Mouse (Mus musculus) liver (tissue): ENCODE data around the gene Zranb3.
"Not testable (repeated sequence)": the region's sequence is repeated elsewhere in the genome, so short reads cannot be mapped to it uniquely, and the experiment has no call there.

ENCODE experiments used
- DNase-seq: peaks from one replicate; pipeline ENCODE4 v3.0.0-alpha.2; 2020; ENCODE audit warnings: mixed read lengths

Gene Zranb3

DNA sequence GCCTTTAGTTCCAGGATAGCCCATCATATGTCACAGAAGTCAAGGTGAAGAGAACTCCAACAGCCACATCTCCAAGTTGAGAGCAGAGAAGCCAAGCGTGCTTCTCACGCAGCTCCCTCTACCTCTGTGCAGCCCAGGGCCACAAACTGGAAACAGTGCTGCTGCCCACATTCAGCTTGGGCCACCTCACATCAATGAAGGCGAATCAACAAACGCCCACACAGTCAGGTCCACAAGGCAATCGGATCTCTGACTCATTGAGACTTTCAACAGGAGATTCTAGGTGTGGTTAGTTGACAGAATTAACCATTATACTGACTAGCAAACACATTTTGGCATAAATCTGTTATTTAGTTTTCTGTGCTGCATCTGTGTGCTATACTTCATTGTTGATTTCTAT, 44.2 kb downstream of the Zranb3 start:
- no peak for DNase-seq

DNA sequence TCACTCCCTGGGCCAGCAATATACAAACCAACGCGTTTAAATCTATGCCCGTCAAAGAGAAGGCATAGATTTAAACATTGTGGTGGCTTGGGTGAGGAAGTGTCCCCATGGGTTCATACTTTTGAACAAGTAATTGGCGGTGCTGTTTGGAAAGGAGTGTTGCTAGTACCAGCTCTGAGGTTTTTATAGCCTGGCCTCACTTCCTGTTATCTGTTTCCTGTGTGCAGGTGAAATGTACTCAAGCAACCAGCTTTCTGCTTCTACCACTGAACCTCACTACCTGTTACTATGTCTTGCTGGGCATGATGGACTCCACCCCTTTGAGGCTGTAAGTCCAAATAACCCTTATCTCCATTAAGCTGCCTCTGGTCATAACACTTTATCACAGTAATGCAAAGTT, 45.6 kb downstream of the Zranb3 start:
- no peak for DNase-seq

DNA sequence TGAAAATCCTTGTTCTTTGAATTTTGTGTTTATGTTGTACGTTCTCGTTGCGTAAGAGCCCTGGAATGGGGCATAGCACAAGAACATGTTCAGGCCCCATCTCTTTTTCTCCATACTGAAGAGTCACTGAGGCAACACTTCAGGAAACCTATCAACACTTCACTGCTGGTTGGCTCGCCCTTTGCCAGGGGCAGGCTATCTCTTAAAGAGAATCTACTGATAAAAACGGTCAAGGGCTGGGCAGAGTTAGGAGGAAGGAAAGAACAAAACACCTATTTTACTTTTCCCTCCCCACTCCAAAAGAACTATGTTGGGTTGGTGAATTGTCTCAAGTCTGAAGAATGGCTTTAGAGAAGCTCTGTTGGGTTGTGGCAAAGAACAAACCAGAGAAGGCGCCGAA, 55.9 kb downstream of the Zranb3 start:
- peak; percentile 8 for DNase-seq

DNA sequence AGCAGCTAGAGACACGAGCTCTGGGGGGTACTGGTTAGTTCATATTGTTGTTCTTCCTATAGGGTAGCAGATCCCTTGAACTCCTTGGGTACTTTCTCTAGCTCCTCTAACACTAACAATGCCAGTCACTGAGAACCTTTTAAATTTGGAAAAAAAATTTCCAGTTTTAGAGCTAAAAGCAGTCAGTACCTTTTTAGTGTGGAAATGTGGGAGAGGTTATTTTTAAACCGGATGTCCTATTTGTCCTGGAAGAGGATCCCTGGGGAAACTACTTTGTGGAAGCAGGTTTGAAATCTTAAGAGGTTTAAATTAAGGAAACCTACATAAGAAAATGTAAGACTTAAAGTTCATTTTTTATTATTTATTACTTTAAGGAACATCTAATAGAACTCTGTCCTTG, 56.4 kb downstream of the Zranb3 start:
- DNase-seq, result no peak

DNA sequence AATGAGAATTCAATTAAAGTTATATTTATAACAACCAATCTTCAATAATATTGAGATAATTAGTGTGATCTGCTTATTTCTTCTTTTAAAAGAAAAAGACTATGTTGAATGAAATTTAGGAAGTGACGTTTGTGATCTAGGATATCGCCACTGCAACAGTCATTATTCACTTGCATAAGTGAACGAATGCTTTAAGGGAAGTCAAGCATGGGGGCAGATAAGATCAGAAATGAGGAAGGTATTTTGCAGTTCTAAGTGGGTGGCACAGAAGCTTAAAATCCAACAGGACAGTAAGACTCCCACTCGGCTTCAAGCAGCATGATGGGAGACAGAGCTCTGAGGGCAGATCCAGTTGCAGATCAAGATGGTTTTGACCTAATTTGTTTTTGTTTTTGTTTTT, 58.7 kb downstream of the Zranb3 start:
- no peak for DNase-seq

DNA sequence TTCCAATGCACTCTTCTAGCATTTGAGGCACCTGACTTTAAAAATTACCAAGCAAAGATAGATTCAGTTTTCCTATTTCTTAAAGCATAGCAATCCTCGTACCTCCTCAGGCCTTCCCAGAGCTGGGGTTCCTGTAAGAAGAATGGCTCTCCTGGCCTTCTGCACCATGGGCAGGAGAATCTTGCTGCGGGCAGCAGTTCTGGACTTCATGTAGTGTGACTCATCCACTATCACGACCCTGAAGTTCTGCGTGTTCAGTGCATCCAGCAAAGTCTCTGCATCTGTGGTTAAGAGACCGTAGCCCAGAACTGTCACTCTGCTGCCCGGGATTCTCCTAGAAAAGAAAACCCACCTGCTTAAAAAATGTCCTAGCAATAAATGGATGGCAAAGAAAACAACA, 66.6 kb downstream of the Zranb3 start:
- no peak for DNase-seq

DNA sequence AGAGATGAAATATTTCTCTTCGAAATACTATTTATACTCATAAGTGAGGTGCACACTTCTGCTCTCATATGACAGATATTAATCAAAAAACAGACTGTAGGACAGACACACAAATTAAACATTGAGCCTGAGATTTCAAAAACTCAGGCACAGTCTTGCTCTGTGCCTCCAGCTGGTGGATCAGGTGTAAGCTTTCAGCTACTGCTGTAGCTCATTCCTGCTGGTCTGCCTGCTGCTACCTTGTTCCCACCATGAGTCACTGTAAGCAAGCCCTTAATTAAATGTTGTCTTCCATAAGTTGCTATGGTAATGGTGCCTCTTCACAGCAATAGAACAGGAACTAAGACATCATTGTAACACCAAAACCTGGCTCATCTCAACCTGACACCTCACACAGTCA, 70.7 kb downstream of the Zranb3 start:
- no peak for DNase-seq

DNA sequence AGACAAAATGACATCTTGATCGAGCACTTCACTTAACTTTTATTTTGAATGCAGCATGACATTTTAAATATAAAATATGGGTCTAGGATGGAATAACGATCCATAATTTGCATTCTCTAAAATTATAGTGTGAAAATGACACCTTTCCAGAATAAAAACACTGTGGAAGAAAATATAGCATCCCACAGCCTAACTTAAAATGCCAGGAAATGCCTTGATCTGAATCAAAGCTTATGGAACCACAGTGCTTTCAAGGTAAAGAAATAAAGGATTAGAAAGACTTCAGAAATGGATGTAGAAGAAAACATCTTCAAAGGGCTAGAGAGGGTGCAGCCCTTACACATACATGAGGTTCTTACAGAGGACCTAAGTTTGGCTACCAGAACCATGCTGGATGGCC, 71.3 kb downstream of the Zranb3 start:
- no peak for DNase-seq

DNA sequence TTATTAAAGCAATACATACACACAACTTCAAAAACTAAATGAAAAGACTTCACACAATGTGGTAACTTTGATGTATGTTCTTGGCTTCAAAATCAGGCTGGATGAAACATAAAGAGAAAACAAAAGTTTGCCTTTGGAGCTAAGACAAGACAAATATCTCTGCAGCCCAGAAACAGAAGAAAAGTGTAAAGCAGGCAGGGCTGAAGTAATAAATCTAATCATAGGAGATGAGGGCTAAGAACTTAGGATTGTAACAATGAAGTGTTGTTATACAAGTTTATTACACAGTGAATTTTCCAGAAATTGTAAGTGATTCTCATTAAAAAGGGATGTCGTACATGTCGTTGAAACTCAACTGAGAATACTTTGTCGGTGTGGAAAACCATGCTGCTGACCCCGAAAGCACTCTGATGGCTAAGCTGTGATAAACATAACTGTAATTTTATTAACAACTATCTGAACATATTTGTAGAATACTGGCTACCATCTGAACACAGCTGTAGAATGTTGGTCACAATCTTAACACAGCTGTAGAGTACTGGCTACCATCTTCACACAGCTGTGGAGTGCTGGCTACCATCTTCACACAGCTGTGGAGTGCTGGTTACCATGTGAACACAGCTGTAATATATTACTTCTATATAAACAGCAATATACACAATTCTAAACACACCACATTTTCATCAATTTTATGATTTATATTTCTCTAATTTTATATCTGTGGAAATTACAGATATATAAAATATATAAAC, 78.3 kb downstream of the Zranb3 start:
- DNase-seq, result no peak

DNA sequence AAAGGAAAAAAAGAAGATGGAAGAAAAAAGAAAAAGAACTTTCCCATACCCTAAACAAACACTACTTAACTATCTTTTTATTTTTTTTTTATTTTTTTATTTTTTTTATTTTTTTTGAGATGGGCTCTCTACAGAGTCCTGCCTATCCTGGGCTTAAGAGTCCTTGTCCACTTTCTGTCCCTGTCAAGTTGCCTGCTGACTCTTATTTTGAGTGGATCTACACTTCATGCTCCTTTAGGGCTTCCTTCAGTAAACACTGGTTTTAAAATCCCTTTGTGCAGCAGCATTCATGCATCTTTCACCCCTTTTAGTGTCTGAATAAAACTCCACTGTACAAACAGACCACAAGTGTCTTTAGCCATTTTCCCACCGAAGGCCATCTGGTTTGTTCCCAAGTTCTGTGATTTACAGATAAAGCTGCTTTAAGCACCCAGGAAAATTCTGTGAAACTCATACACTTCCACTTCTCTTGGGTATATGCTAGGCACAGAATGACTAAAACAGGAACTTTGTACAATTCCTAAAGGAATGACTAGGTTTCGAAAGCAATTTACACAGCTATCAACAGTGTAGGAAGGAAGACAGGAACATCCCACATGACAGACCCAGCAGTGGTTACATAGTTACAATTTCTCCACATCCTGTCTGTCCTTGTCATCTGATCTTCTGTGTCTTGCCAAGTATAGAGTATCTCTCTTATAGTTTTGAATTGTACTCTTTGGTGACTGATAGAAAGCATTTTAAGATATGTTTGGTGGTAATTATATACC, 82.7 kb downstream of the Zranb3 start:
- DNase-seq, result no peak

DNA sequence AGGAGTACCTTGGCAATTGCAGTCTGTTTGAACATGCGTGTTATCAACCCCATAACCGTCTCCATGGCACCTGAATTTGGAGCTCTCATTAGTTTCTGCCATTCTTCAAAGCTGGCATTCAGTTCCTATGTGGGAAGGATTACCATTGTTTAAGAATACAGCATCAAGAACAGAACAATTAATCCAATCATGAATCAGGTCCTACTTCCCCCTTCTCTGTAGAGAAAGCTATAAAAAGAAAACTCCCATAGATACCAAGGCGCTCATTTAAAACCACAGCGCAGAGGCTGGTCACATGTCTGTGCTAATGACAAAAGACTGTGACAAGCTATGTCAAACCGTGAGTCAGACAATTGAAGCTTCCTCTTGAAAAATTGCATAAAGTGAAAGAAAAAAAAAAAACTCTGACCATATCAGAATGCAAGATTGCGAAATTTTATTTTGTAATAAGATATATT, 86.8 kb downstream of the Zranb3 start:
- no peak for DNase-seq

DNA sequence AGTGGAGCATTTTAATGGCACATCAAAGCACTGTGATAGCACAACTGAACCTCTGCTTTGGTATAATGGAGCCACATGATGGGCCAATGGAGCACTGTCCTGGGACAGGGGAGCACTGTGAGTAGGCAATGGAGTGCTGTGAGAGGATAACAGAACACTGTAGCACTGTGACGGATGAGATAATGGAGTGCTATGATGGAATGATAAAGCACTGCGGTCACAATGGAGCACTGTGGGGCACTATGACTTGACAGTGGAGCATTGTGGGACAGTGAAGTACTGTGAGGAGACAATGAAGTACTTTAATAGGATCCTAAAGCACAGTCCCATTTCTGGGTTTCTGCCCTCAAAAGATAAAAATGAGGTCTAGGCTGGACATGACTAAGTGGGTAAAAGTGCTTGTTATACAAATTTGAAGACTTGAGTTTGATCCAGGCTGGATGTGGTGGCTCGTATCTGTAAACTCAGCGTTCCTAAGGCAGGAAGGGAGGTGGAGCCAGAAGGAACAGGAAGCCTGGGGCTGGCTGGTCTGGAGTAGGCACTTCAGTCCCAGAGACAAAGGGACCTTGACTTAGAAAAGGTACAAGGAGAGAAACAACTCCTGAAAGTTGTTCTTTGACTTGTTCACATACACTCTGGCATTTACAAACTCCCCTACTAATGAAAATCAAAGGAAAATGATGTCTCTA, 89.0 kb downstream of the Zranb3 start:
- no peak for DNase-seq

DNA sequence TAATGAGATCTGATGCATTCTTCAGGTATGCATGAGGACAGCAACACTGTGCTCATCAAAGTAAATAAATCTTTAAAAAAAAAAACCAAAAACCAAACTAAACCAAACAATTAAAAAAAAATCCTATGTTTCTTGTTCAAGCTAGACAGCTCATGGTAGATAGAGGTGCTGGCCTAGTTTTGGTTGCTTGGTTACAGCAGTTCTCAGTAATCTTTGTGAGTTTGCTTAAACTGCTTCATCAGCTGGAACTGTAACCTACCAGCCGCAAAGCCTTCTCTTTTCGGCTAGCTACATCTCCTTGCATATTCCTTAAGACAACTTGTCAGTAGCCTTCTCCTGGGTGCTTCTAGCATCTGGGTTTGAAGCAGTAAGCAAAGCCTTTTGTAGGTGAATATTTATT, 93.1 kb downstream of the Zranb3 start:
- DNase-seq, result no peak

DNA sequence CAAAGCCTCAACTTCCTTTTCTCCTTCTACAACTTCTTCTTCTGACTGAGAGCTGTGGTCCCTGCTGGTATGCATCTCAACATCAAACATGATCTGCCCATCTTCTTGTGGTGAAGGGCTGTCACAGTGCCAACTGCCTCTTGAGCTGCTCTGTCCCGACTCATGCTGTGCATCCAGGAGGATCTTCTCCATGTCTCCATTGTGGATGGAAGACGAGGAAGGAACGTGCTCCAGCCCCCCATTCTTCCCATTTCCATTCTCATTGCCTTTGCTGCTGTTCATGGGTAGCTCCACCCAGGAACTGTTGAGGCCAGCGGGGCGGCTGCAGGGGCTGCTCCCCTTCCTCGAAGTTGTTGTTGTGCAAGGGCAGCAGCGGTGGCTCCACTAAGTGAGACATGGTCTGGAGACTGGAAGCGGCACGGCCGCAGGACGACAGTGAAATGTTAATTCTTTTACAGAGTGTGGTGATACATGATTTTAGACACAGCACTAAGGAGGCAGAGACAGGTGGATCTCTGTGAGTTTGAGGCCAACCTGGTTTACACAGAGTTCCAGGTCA, 96.7 kb downstream of the Zranb3 start:
- DNase-seq, result peak; percentile 21

DNA sequence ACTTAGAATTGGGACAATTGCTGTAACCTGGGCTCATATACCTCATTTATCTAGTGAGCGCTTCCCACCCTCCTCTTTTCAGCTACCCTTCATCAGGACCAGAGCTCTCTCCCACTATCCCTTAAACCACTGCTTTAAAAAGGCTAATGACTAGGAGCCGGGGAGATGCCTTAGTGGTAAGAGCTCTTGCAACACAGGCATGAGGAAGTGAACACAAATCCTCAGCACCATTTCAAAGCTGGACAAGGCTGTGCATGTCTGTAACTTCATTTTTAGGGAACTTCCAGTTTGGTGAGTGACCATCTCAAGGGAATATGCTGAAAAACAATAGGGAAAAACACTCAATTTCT, 98.5 kb downstream of the Zranb3 start:
- no peak for DNase-seq

DNA sequence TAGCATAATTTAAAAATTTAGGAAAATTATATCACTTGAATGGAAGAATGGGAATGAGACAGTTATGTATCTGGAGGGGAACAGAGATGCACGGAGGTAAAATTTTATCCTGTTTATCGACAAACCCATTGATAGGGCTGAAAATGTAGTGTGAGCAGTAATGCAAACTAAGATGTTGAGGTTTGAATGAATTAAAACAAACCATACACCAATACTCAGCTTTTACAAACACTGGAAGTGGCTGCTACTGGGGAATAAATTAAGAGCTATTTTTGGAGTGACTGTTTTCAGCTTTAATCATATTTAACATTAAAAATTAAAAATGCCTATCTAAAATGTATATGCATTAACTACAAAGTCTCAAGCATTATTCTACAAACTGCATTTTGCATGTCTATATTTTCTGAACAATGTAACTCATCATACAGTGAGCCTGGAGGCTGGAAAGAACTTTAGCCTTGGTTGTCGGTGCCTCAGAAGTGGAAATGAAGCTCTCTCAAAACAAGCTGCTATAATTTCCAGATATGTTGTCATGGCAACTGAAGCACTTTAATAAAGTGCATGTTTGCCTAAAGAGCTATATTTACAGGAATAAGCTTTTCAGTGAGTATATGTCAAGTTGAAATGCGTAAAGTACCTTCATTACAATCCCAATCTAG, 99.0 kb downstream of the Zranb3 start:
- no peak for DNase-seq

DNA sequence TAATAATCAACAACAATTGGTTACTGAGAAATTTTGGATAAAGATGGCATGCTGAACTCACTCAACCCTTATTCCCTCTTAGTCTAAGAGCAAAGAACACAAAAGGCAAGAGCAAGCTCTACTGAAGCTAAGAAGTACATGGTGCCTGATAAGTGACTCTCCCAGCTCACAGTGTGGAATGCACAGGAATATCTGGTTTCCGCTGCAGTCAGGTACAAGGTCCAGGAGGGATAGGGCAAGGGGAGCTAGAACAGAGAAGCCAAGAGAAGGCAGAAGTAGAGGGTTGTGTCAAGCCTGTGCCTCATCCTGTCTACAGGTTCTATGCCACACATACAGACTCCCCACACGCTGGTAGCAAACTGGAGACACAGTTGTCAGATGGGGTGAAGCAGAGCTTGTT, 100.7 kb downstream of the Zranb3 start:
- no peak for DNase-seq

DNA sequence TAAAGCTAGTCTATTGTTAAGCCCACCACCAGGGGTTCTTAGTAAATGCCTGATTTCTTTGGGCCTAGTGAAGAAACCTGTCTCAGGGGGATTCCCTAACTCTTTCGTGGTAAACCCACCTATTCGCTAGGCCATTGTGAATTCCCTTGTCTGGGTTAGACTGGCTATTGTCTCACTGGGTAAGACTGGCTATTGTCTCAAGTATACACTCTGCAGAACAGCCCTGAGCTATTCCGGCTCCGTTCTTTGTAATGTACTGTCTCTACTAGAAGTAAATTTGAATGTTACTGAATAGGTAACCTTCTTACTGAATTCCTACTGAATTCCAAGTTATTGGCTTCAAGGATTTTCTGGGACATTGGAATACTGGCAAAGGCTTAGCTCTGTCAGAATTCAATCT, 101.9 kb downstream of the Zranb3 start:
- not testable (repeated sequence) for DNase-seq

DNA sequence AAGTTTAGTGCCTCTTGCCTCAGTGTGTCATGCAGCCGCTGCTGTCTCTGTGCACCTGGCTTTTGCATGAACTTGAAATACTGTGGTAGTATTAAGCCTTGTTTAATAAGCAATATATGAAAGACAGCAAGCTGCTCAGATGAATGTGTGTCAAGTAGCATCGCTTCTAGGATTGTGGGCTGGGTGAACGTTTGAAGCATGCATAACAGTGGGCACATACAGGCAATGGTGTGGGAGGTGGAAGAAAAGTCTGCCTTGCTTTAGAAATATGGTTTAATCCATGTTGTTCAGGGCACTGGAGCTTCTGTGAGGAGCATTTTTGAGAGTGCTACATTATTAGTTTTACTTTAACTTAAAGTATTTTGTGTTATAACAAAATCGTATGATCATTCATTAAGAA, 109.0 kb downstream of the Zranb3 start:
- no peak for DNase-seq

DNA sequence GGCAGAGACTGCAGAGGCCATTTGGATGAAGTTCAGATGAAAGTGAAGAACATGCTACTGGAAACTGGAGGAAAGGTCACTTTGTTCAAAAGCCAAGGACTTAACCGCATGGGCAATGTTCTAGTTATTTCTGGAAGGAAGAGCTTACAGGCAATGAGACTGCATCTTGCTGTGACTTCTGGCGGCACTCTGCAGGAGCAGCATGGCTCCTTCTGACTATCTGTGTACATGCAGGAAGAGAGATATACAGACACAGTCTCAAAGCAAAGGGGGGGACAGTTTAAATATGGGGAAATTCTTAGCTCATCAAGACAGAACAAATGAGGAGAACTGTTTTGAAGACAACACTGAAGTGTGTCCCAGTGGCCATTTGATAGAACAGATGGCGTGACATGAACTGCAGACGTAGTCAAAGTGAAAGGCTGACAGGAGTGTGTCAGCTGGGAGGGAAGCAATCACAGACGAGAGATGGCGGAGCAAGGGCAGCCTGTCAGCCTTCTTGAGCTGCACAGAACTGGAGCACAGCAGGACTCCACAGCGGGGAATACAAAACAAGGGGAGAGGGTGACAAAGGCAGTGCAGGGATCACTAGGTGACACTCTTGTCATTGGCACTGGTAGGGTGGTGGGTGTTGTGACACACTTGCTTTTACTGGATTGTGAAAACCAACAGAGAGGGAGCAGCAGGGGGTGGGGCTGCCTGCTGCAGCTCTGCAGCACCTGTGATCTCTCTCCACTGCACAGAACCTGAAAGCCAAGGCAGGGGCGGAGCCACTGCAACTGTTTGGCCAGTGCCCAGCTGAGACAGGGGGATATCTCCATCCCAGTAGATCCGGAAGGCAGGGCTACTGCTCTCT, 112.7 kb downstream of the Zranb3 start:
- DNase-seq, result peak; percentile 9

DNA sequence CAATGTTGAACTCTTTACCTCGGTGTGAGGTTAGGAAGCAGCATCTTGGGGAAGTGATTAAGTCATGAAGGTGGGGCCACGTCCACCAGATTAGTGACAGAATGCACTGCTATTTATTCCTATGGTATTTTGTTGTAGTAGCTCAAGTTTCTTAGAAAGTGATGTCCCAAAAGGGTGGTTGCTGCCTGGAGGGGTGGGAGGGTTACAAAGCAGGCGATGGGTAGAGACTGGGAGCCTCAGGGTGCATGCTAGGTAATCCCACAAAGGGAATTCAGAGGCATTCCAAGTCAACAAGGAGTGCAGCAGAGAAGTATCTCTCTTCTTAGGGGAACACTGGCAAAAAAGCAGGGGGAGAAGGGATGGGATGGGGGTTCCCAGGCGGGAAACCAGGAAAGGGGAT, 113.5 kb downstream of the Zranb3 start:
- no peak for DNase-seq

DNA sequence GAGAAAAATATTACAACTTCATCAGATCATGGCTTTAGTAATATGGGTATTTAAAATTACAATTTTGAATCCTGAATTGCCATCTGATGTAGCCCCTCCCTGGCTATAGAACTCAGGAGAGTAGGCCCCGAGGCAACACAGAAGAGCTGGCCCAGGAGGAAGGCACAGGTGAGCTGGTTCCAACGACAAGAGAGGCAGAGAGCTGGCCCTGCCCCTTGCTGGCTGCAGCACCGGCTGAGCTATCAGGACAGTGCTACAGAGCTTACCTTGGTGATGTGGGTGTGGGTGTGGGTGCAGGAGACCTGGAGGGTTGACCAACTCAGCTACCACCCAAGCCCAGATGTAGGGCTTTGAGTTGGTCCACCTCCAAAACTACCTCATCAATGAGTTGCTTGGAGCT, 114.6 kb downstream of the Zranb3 start:
- no peak for DNase-seq
